Mouse (Mus musculus): ENCODE data around the gene Dgkk. TPM values are rescaled to one million over a fixed set of nuclear protein-coding genes. Genes with fewer than 3 reads are reported as not detected.
"Not testable (repeated sequence)": the region's sequence is repeated elsewhere in the genome, so short reads cannot be mapped to it uniquely, and the experiment has no call there.

Gene Dgkk
- 1 to 10 TPM; 1.3 to 4.9 TPM for total RNA-seq (2021)
- long read RNA-seq, experiment 1, result 0 reads
- long read RNA-seq, experiment 2, result 0 reads

DNA sequence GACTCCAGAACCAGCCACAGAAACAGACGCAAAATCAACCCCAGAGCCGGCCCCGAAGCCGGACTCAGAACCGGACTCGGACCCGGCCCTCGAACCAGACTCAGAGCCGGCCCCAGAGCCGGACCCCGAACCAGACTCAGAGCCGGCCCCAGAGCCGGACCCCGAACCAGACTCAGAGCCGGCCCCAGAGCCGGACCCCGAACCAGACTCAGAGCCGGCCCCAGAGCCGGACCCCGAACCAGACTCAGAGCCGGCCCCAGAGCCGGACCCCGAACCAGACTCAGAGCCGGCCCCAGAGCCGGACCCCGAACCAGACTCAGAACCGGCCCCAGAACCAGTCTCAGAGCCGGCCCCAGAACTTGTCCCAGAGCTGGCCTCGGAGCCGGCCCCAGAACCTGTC is at the start of gene Dgkk:
Gene Dgkk, plus strand, starts transcription at position 301 of the 400 bp plus-strand sequence.
- intact Hi-C loops (cut with DNase I), result not testable (repeated sequence)

DNA sequence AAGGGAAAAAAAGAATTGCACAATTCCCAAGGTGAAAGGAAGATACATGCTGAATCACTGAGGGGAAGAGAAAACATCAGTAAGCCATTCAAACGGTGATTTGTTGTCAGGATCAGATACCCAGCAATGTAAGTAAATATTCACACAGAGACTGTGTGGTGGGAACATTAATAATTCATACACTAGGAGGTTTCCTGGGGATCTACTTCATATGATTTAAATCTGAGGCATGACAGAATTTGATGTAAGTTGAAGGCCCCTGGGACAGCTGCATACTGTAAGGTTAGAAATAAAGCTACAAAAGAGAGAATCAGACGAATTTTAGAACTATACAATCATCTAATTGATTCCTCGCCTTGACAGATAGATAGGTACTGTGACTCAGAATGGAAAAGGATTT is 45.1 kb upstream of the Dgkk start:
- intact Hi-C loops (cut with DNase I), result no loop called here
- no peak for DNase-seq (ENCODE audit: low spot score in 2 of 2)

More for the DNA sequence above, at the start of gene Dgkk:
- not testable (repeated sequence) for DNase-seq (ENCODE audit: low spot score in 2 of 2)

DNA sequence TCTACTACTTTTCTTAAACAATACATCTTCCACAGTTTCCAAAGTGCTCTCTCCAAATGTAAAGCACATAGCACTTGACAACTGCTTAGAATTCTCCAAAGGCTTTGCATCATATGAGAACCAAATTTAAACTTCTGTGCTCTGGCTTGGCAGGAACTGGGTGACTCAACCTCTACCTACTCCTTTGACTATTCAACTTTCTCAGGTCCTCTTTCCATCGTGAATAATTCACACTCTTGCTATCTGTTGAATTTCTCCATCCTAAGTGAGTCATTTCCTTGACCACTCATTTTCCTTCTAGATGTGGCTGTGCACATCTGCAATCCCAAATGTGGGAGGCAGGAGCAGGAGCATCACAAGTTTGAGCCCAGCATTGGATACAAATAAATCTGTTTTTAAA is 28.4 kb upstream of the Dgkk start:
- intact Hi-C loops (cut with DNase I), result no loop called here
- no peak for DNase-seq (ENCODE audit: low spot score in 2 of 2)

DNA sequence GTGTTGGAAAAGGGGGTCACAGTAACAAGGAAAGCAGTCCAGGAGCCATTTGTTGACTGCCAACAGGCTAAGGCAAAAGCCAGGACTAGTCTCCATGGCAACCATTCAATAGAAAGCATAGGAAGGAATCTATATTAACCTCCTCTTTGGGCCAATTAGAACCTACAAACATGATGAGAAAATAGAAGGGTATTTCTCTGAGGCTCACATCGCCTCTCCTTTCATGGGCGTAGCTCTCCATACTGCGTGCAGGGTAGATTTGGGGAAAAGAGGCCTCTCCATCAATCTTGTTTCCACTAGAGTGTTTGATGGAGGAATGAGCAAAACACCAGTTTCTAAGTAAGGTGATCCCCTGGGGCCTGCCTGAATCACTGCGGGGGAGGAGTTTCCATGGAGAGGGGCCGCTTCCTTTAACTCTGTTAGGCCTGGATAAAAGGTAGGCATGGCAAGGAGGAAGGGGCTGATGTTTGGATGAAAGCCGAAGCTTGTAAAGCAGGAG is 27.5 kb upstream of the Dgkk start:
- intact Hi-C loops (cut with DNase I), result no loop called here
- no peak for DNase-seq (ENCODE audit: low spot score in 2 of 2)

DNA sequence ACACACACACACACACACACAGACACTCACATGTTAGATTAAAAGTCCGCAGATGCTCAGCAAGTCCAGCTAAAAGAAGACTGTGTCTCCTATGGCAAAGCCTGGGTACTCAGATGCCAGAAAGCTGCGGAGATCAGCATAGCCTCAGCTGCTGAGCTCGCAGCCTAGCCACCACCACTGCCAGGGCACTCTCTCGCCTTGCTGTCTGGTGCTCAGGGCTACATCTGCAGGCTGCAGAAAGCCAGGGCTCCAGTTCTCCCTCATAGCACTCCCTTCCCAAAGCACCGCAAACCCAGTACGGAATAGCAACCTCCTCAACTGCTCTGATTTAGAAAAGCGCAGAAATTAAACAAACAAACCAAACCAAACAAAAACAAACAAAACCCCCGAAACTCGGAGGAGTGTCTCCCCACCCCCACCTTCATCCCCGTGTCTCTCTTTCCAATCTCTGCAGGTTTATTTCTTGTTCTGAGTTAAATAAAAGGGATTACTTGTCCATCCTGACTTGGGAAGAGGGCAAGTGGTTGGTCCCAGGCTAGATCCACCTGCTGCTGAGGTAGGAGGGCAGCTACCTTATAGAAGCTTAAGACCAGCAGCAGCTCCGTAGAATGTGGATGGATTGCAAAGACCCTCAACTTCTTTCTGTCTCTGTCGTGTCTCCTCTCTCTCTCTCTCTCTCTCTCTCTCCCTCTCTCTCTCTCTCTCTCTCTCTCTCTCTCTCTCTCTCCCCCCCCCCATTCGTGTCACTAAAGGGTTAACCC is 1.4 kb upstream of the Dgkk start:
- intact Hi-C loops (cut with DNase I), result no loop called here
- DNase-seq (ENCODE audit: low spot score in 2 of 2), result no peak

DNA sequence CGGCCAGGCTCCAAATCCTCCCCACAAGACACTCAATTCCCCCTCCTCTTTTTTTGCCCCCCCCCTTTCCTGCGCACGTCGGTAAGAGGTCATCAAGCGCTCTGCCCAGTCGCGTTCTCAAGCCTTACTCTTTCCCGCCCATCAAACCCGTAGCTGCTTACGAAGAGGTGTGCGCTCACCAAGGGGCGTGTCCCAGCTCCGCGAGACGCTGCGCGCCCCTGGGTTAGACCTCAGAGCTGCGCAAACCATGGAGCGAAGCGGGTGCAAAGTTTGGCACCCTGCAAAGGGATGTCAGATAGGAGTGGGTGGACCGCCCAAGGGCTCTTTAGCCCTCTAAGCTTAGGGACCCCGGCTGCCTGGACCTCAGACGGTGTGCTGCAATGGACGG is 862 bp upstream of the Dgkk start:
- intact Hi-C loops (cut with DNase I), result no loop called here
- DNase-seq (ENCODE audit: low spot score in 2 of 2), result no peak

DNA sequence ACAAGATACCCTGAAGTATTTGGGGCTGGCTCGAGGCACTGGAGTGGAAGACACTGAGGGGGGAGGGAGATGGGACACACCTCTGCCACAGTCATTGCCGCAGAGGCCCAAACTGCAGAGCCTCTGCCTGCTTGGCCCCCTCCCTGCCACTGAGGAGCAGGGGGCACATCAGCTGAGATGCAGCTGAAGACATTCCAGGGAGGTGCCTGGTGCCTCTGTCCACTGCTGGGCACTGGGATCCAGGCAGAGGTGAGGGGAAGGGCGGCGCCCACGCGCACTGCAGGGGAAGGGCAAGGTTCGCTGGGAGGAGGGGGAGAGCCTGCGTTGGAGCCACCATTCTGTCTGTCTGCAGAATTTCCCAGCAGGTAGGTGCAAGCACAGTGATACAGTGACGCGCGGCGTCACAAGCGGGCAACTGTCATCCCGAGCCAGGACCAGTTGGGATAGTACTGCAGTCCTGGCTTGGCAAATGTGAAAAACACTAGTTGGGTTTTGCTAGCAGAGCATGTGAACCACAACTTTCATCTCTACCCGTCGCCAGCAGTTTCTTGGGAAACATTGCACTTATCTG is 948 bp downstream of the Dgkk start:
- DNase-seq (ENCODE audit: low spot score in 2 of 2), result no peak
- intact Hi-C loops (cut with DNase I), result no loop called here

DNA sequence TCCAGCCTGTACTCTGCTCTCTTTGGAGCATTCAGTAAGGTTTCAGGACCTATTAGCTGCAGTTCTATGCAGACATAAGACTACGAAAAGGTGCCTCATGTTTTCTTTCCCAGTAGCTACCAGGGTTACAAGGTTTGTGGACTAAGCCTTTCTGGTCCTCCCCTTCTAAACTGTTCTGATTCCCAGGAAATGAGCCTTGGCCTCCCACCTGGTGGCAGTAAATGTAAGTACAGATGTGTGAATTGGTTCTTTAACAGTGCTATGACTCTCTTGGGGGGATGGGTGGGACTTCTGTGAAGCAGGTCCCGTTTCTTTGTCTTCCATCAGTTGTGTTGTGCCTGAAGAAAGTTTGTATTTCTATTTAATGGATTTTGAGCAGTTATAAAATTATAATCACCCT is 53.4 kb downstream of the Dgkk start:
- no peak for DNase-seq (ENCODE audit: low spot score in 2 of 2)
- intact Hi-C loops (cut with DNase I), result no loop called here

DNA sequence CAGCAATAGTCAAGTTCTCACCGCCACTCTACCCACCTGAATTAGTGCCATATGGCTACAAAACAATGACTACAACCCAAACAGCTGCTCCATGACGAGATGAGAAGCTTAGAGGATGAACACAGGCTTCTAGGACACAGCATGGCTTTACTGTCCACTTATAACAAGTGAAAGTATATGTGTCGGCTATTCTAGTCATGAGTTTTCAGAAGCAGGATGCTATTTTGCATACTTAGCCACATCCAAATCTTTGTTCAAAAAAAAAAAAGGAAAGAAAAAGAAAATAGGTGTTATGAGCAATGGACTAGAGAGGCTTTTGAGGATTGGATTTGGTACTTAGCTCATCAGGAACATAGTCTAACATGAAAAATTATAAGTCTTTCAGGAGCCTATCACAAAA is 74.4 kb downstream of the Dgkk start:
- DNase-seq (ENCODE audit: low spot score in 2 of 2), result no peak
- intact Hi-C loops (cut with DNase I), result no loop called here

DNA sequence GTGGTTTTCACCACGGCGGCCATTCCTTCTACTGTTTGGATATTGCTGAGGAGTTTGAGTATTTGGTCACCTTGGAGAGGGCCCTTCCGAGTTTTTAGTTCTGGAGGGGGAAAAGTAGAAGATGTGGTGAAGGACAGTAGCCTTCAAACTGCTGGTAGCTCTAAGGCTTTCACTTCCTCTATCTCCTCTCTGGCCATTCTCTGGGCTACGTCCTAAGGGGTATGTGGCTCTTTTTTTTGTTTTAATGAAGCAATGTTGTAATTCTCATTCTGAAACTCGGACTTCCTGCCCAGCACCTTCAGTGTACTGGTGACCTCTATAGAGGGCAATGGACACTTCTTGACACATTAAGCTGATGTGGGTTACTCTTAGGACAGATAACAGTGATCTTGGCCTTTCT is 75.0 kb downstream of the Dgkk start:
- DNase-seq (ENCODE audit: low spot score in 2 of 2), result no peak
- intact Hi-C loops (cut with DNase I), result no loop called here

DNA sequence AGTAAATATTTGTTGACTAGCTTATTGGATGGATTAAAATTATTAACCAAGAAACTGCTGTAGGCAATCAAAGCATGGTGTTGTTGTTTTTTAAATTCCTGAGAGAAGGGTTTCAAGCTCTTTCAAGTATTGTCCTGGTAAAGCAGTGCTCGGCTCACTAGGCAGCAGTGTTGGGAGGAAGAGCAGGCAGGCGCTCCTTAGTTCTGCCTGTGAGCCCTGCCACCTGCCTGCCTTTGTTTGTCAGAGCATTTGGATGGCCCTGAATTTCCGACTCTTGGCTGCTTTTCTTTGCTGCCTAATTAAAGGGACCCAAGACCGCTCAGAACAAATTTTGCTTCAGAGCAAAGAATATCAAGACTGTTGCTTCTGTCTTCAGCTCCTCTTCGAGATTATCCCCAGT is 114.8 kb downstream of the Dgkk start:
- intact Hi-C loops (cut with DNase I), result no loop called here
- no peak for DNase-seq (ENCODE audit: low spot score in 2 of 2)

DNA sequence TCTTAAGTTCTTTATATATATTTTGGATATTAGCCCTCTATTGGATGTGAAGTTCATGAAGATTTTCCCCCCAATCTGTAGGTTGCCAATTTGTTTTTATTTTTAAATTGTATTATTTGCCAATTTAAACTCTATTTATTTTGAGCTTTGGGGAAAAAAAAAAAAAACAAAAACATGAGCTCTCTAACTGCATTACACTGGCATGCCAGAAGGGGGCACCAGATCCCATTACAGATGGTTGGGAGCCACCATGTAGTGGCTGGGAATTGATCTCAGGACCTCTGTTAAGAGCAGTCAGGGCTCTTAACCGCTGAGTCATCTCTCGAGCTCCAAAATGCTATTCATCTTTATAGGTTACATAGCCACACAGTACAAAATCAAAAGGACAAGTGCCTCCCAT is 131.9 kb downstream of the Dgkk start:
- intact Hi-C loops (cut with DNase I), result no loop called here
- no peak for DNase-seq (ENCODE audit: low spot score in 2 of 2)

DNA sequence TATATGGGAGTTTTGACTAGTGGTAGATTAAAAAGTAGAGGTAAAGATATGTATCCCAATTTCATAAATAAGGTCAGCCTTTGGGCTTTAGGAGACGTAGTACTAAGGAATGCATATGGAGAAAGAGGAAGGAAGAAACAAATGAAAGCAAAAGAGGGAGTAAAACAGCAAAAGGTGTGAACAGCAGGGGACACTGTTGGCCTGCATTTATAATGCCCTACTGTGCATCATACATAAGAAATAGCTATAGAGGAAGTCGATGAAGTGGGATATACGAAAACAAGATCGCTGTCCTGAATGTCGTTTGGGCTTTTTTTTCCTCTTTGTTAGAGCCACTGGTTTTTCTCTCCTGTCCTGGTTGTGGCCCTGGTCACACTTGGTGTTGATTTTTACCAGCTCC is 143.1 kb downstream of the Dgkk start:
- intact Hi-C loops (cut with DNase I), result no loop called here
- peak in 1 of 2 experiments; percentile 5 for DNase-seq (ENCODE audit: low spot score in 2 of 2)

DNA sequence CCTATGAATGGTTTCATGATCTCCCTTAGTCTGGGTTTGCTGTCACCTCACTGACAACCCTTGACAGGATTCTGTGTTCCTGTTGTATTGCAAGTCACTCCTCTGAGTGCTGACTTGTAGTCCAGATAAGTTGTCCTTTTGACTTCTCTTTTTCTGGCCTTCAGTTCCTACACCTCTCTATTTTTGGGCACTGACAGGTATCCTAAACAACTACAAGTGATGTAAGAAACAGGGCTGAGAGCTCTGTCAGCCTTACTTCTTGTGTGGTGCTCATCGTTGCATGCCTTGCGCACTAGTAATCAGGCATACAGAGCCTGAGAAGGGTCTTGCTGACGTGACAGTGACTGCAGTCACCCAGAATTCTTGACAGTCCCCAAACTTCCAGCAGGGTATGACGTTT is 147.1 kb downstream of the Dgkk start:
- DNase-seq (ENCODE audit: low spot score in 2 of 2), result no peak
- intact Hi-C loops (cut with DNase I), result no loop called here

DNA sequence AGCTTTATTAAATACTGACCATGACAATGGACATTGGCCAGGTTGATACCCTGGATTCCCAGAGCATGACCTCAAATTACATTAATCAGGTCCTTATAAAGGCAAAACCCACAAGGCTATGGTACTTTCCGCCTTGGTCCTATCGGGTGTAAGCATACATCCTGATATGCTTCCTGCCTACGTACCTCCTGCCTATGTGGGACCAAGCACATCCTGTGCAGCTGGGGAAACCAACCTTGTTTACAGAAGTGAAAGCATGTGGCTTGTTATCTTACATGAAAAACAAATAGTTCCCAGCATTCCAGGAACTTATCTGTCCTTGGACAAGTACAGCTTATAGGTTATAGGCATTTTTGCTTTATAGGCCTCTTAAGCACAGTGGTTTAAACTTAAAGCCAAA is 189.5 kb downstream of the Dgkk start:
- intact Hi-C loops (cut with DNase I), result no loop called here

DNA sequence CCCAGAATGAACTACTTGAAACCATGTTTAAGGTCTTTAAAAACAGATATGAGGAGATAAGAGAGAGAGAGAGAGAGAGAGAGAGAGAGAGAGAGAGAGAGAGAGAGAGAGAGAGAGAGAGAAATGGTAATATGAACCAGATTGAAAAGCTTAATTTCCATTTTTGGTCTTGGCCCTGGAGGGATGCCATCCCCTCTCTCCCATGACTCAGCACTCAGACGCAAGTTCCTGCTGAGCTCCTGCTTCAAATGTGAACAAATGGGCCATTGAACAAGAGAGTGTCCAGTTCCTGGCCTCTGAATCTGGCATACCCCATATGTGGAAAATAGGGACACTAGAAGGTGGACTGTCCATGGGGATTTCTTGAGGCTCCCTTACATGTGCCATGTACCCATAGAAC is 192.8 kb downstream of the Dgkk start:
- intact Hi-C loops (cut with DNase I), result no loop called here
- DNase-seq (ENCODE audit: low spot score in 2 of 2), result no peak

More for the DNA sequence above, 189.5 kb downstream of the Dgkk start:
- no peak for DNase-seq (ENCODE audit: low spot score in 2 of 2)

DNA sequence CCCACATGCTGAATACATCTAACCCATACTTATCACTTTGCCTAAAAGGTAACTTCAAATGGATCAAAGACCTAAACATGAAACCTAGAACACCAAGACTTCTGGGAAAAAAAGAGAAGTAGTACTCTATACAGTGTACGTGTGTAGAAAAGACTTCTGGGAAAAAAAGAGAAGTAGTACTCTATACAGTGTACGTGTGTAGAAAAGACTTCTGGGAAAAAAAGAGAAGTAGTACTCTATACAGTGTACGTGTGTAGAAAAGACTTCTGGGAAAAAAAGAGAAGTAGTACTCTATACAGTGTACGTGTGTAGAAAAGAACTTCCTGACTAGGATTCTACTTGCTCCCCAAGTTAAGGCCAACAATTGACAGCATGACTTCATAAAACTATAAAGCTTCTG is 204.8 kb downstream of the Dgkk start:
- intact Hi-C loops (cut with DNase I); DNase-seq (ENCODE audit: low spot score in 2 of 2): not testable (repeated sequence)
